Mouse (Mus musculus) right cerebral cortex, postnatal 10 days (tissue): ENCODE data around the gene Zfp316.
A peak's percentile ranks its signal among the peaks of the same experiment; 100 is the strongest.

Experiments used
- DNase-seq, 2 experiments: peaks; one replicate each; pipeline ENCODE4 v3.0.0; 2021; ENCODE audit warnings: low spot score in 2 of 2

The Zfp316 gene

GRCm38 (mm10) chr5:143279247-143279646 lies 9.4 kb upstream of the Zfp316 start:
- no peak for DNase-seq

GRCm38 (mm10) chr5:143275761-143276160 lies 5.9 kb upstream of the Zfp316 start:
- DNase-seq = no peak

GRCm38 (mm10) chr5:143272540-143273330 lies 2.9 kb upstream of the Zfp316 start:
- no peak for DNase-seq

GRCm38 (mm10) chr5:143272108-143272507 lies 2.3 kb upstream of the Zfp316 start:
- no peak for DNase-seq

- no peak for DNase-seq
Observed at GRCm38 (mm10) chr5:143271642-143272041, 1.8 kb upstream of the Zfp316 start.

GRCm38 (mm10) chr5:143270151-143270519 lies 313 bp upstream of the Zfp316 start:
- DNase-seq = no peak

- no peak for DNase-seq
Observed at GRCm38 (mm10) chr5:143268985-143269362, 848 bp downstream of the Zfp316 start.

GRCm38 (mm10) chr5:143266794-143267193 lies 3.0 kb downstream of the Zfp316 start:
- no peak for DNase-seq

GRCm38 (mm10) chr5:143265409-143265808 lies 4.4 kb downstream of the Zfp316 start:
- no peak for DNase-seq

GRCm38 (mm10) chr5:143264689-143265088 lies 5.1 kb downstream of the Zfp316 start:
- DNase-seq = no peak

GRCm38 (mm10) chr5:143261636-143262035 lies 8.2 kb downstream of the Zfp316 start:
- DNase-seq = no peak

GRCm38 (mm10) chr5:143255802-143256201 lies 14.0 kb downstream of the Zfp316 start:
- no peak for DNase-seq

- no peak for DNase-seq
Observed at GRCm38 (mm10) chr5:143255131-143255519, 14.7 kb downstream of the Zfp316 start.

GRCm38 (mm10) chr5:143254487-143255130 lies 15.2 kb downstream of the Zfp316 start:
- DNase-seq = no peak

GRCm38 (mm10) chr5:143253881-143254486 lies 15.8 kb downstream of the Zfp316 start:
- DNase-seq = no peak

- DNase-seq = peak in 1 of 2 experiments; percentile 54
Observed at GRCm38 (mm10) chr5:143253186-143253880, 16.5 kb downstream of the Zfp316 start.

GRCm38 (mm10) chr5:143252791-143253185 lies 17.0 kb downstream of the Zfp316 start:
- DNase-seq = no peak

GRCm38 (mm10) chr5:143252039-143252438 lies 17.8 kb downstream of the Zfp316 start:
- DNase-seq = peak in 1 of 2 experiments; percentile 32

- DNase-seq = no peak
Observed at GRCm38 (mm10) chr5:143244926-143245325, 24.9 kb downstream of the Zfp316 start.

- no peak for DNase-seq
Observed at GRCm38 (mm10) chr5:143236036-143236435, 33.8 kb downstream of the Zfp316 start.

GRCm38 (mm10) chr5:143235028-143235693 lies 34.7 kb downstream of the Zfp316 start, which contains the start of gene Zfp12:
TSS of gene Zfp12 (plus strand) at chr5:143235163.
- DNase-seq = peak; percentile 98

GRCm38 (mm10) chr5:143226790-143227189 lies 43.0 kb downstream of the Zfp316 start, which contains the start of gene Spdye4a:
TSS of gene Spdye4a (minus strand) at chr5:143226890.
- DNase-seq = no peak
